Mouse (Mus musculus) liver, postnatal 0 days (tissue): ENCODE measurements around the gene Mxra7.

ENCODE experiments used
- CTCF ChIP-seq: sonication (generic); IDR thresholded peaks from 2 replicates; pipeline ENCODE4 v1.5.1; 2016; ENCODE audit warnings: antibody characterized with exemption, low read depth
- EP300 ChIP-seq: IDR thresholded peaks from 2 replicates; pipeline ENCODE4 v1.6.1; 2016; ENCODE audit warnings: antibody characterized with exemption, low read depth, mild to moderate bottlenecking

DNA sequence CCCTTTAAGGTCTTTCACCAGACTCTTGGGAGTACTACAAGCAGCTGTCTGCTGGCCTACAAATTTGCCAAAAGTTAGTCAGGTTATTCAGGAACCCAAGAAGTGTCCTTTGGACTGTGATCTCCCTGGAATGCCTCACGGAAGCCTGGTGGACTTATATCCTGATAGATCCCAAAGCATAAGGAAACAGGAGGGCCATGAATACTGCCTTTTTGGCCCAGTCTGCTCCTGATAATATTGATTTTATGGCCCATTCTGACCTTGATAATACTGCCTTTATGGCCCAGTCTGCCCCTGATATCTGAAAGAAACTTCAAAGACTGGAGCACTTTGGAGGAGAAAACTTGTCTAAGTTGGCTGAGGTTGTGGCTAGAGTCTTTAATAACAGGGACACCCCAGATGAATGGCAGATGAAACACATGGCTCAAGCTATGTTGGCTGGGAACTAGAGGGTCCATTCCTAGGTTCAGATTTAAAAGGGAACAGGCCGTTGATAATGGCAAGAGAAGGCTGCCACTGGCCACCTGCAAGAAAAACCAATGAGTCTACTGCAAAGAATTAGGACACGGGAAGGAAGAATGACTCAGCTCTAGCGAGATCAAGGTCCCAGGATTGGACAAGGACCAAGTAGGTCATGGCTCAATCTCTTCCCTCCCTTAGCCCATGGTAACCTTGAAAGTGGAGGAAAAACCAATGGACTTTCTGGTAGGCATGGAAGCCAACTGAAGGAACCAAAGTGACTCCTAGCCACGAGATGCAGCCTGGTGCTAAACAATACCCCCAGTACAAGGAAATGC, 74.0 kb downstream of the Mxra7 start:
- no peak for TF ChIP-seq CTCF
- TF ChIP-seq EP300: no peak
